Mouse (Mus musculus) ovary, postnatal 36 days (tissue): ENCODE results near the gene Fgfr2.

Experiments used
- DNase-seq: peaks from one replicate; pipeline ENCODE4 v3.0.0; 2022; ENCODE audit warnings: low spot score, mixed read lengths

Fgfr2 gene

DNA sequence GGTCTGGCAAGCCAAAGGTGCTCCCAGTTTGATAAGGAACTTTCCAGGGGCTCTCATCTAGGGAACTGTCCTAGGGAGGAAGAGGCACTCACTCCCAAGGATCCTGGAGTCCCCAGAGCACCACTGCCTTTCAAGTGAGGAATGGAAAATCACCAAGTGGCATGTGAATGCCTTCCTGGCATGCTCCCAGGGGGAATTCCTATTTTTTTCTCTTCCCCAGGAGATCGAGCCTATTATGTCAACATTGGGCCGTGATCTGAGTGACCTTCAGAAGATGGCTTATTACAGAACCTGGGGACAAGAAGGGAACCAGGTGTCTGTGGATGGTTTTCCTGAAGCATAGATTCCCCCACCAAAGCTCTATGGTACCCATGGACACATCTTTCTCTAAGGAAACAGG is 371.4 kb downstream of the Fgfr2 start:
- DNase-seq, result no peak

DNA sequence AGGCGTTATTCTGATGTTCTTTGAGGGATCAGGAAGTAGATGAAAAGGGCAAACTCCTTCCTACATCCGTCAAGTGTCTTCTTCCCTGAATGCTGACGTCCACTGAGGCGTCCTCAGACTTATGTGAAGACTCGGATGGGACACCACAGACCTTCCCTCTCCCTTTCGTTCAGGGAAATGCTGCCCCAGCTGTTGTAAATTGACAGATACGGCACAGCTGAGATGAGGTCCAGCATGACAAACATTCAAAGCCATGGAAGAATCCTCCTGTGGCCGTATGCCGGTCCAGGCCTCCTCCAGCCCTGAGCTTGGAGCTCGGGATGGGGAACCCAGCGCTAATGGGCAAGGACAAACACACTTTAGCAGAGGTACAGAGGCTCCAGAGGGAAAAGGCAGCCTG is 373.6 kb downstream of the Fgfr2 start:
- DNase-seq, result no peak

DNA sequence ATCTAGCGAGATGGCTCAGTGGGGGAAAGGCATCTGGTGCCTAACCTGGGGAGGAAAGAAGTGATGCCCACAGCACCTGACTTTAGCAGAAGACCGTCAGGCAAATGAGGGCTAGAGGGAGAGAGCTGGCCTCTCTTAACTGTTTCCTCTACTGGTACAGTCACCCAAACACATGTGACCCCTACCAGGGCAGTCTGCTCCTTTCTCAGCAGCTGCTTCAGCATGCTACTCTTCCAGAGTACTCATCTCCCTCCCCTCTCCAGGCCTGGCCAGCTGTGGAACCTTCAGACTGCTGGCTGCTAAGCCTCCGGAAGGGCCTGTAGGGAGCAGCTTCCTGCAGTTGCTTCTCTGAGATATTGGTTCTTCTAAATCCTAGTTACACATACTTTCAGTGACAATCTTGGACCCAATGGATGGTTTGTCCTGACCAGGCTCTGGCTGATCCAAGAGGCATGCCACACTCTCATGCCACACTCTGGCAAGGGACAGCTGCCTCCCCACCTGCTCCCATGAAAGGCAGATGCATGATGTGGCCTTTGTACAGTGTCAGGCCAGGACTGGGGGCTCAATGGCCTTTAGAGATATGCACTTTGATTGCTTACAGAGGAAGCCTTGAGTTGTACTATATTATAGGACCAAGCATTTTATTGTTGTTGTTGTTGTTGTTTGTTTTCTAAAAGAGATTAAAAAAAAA is 374.9 kb downstream of the Fgfr2 start:
- DNase-seq, result no peak

DNA sequence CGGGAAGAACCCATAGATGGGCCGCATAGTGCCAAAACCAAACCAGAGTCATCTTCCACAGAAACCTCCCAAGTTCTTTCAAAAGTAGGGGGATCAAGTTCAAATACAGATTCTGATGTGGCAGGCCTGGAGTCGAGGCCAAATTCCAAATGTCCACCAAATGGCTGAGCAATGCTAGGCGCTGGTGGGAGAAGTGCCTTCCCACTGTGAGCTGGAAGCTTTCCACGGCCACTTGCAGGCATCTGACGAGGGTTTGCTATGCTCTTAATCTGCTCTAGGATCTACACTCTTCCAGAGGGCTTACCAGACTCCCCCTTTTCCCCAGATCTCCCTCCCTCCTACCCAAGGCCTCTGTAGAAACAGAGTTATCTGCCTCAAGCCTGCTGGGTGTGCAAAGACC is 376.1 kb downstream of the Fgfr2 start:
- no peak for DNase-seq

DNA sequence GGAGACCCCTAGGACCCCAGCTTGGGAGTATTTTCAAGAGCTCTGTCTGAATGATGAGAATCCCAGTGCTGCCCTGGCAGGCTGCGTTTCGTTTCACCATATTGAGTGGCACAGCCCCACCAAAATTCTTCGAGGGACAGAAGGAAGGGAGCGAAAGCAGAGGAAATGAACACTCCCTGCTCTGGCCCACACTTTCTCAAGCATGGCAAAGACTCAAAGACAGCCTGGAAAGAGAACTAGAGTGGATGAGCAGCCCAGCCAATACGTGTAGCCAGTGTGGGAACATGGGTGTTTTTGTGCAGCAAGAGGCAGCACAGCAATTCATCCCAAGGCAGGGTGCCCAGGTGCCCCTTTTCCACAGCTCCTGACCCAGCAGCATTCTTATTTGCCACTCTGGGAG is 380.2 kb downstream of the Fgfr2 start:
- no peak for DNase-seq

DNA sequence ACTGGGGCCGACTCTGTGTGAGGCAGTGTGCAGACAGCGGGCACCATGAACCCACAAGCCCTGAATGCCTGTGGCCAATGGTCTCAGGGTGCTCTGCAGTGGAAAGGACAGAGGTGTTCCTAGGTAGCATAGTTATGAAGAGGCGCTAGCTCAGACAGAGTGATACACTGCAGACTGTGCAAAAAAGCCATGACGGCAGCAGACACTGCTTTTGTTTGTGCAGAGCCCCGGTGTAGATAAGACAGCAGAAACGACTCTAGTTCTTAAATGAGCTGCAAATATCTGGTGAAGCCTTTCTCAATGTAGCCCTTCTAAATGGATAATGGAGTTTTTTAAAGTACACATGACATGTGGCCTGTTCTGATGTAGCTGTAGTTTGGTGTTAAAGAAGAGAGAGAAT is 383.3 kb downstream of the Fgfr2 start:
- no peak for DNase-seq

DNA sequence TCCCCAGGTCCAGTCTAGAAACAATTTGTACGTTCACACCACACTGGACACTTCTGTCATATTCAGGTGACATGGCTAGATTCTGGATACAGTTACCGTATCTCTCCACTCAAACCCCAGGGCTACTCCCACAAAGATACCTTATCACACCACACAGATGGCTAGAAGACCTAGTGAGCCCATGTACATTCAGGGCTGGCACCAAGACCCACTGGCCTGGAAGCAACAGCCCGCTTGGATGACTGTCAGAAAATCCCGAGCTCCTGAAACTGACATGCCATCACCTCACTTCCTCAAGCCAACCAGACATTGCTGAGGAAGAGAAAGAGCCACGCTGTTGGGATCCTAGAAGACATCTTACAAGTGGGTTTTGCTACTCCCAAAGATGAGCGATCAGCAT is 384.3 kb downstream of the Fgfr2 start:
- DNase-seq, result no peak

DNA sequence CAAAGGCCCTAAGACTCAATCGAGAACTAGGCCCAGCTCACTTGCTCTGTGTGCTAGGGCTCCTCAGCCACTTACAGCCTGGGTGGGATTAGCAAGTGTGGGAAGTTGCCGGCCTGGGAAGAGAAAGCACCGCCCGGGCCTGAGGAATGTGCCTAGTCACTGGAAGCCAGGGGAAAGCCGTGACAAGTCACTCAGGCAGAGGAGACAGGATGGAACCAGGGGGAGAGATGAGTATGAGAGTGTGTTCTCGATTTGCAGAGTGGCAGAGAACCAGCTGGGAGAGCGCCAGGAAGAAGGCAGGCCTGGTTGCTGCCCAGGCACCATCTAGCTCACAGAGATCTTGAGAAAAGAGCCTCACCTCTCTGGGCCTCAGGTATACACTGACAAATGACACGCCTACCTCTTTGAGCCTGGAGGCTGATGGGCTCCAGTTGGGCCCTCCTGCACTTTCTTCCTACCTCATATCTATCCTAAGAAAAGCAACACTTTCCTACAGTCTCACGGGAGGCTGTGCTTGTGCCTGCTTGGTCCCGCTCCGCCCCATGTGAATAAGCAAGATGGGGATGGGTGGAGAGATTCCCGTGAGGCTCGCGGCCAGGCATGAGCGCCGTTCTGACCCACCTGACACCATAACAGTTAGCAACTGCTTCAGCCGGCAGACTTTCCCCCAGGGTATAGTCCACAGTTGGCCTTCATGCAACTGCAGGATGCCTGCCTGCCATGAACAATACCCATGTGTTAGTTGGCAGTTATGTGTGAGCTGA is 386.9 kb downstream of the Fgfr2 start:
- DNase-seq, result peak; percentile 47

DNA sequence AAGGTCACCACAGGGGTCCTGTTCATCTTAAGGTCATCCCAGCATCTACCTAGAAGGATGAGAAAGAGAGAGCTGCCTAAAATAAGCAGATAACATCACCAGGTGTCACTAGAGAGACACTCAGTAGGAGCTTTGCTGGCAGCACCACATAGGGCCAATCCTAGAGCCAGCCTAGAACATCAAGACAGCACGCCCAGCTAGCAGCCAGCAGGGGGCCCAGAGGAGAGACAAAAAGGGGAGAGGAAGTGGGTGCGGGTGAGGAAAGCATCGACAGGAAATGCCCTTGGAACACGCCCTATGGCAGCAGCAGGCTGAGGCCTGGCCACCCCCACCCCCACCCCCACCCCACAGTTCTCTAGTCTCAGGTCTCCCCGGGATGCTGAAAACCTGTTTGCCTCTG is 388.0 kb downstream of the Fgfr2 start:
- DNase-seq, result peak; percentile 44

DNA sequence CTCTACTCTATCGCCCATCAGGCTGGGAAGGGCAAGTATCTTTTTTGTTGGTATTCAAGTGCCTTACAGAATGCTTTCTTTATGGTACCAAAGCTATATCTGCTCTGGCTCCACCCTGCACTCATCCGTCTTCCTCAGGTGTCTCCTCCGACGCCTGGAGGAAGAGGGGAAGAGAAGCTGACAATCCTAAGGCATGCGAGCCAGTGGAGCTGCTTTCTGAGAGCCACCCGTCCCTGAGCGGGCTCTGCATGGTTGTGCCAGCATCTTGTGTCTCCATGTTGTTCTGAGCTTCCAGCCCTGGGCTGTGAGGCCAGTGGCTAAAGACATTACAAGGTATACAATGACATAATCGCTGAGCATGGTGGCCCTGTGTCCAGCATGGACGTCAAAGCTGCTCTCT is 388.9 kb downstream of the Fgfr2 start:
- DNase-seq, result no peak

DNA sequence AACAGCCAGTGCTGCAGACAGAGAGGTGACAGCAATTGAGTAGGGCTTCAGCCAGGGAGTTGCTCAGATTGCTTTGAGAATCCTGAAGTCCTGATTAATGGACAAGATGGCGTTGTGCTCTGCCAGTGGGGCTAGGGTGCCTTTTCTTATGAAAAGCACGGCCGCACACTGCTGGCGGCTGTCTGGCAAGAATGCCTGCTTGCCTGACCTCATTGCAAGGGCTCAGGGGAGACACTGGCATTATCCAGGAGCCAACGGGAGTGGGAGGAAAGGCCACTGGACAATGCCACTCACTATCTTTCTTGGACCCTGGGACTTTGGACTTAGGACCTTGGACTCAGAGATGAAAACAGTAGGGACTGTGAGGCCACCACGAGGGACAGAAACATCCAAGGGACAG is 389.6 kb downstream of the Fgfr2 start:
- peak; percentile 44 for DNase-seq

DNA sequence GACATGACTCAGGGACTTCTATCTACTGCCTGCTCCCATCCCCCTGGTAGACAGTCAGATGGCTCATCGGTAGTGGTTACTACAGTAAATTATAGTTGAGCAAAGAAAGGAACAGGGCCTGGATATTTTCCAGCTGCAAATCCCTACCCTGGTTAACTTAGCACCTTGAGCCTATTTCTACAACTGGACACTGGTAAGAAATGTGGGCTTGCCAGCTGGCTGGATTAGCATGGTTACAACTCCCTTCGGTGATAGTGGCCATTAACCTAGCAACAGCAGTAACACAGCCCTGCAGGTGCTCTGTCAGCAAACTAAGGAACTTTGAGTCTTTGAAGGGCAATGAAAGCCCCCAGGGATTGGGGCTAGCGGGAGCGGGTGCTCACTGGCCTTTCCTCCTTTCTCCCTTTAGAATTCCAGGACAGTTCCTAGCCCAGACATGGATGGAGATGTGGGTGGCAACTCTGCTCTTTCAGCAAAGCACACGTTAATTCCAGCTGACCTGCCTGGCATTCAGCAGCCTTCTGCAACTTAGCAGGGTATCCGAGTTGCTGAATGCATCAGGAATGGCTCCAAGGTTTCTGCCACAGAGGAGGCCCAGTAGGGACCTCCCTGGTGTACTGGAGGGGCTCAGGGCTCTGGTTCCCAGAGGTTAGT is 390.9 kb downstream of the Fgfr2 start:
- DNase-seq, result no peak

DNA sequence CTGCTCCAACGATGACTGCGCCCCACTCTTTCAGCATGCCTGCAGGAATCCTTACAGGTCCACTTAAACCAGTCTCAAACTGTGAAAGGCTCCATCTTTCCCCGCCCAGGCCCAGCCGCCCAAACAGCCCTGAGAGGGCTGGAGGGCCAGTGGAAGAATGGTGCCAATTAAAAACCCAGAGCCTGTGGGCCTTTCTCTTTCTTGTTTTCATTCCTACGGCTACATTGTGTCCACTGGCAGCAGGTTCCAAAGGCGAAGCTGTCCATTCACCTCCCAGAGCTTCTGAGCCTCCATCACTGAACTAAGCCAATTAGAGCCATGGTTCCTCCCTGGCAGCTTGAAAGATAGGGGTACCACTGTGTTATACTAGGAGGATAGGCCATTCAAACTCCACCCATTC is 391.6 kb downstream of the Fgfr2 start:
- no peak for DNase-seq

DNA sequence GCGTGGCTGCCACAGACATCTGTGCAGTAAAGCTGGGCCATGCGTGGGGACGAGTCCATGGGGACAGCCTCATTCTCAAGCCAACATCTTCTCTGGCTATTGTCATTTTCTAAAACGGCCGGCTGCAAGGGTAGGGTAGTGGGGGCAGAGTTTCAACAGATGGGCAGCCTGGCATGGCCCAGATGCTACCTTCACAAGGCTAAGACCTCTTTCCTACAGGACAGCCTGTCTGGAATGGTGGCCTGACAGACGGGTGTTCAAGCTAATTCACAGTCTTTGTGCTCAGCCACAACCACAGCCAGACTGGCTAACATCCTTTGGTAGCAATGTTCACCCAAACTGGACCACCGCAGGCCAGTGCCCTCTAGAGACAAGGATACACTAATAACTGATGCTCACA is 392.6 kb downstream of the Fgfr2 start:
- DNase-seq, result no peak

DNA sequence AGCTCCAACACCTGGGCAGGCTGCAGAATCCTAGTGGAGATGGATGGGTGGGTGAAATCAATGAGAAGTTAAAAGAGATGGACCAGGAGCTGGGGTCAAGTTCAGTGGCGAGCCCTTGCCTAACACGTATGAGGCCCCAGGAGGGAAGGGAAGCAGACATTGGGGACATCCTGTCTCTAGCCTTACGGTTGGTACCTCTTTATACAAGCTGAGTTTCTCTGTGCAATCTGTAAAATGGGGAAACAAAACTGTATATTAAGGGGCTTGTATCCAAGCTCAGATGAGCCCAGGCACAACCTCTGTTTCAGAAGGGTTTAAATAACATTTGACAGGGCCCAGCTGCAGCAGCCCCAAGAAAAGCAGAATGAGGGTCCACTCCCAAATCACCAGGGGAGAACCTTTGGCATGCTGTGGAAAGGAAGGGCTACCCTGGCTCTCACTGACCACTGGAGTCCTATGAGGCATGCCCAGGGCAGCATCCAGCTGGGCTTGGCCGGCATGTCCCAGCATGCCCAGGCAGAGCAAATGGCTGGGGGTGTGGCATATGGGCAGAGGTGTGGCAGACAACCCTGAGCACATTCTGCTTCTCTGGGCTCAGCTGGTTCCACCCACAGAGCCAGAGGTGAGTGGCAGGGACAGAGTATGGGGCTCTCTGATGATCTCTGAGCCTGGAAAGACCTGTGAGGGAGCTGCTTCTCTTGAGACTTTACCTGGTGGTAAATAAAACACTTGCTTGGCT is 393.9 kb downstream of the Fgfr2 start:
- DNase-seq, result peak; percentile 32

DNA sequence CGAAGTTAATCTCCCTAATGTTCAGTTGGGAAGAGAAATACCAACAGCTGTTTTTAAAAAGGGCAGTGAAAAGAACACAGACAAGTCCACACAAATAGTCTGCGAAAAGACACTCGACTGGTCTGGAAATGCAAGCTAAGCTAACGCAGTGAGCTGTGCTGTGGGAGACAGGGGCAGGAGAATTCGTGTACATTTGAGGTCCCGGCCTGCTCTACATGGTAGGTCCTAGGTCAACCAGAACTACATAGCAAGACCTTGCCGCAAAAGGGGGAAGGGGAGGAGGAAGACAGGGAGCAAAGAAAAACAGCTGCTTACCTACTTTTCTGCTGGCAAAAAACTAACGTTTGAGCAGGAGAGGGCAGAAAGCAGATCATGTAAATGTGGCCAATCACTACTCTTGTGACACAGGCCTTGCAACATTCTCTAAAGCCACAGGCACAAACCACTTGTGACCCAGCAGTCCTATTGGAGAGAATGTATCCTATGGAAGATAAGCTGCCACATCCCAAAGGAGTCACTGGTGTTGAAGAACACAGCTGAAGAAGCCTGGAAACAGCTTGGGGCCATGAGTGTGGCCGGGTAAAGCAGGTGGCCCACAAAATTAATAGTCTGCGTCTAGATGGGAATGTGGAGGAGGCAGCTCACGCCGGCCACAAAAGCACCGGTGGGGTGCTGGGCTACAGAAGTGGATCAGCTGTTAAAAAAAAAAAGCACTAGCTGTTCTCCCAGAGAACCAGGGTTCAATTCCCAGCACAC is 396.9 kb downstream of the Fgfr2 start:
- no peak for DNase-seq

DNA sequence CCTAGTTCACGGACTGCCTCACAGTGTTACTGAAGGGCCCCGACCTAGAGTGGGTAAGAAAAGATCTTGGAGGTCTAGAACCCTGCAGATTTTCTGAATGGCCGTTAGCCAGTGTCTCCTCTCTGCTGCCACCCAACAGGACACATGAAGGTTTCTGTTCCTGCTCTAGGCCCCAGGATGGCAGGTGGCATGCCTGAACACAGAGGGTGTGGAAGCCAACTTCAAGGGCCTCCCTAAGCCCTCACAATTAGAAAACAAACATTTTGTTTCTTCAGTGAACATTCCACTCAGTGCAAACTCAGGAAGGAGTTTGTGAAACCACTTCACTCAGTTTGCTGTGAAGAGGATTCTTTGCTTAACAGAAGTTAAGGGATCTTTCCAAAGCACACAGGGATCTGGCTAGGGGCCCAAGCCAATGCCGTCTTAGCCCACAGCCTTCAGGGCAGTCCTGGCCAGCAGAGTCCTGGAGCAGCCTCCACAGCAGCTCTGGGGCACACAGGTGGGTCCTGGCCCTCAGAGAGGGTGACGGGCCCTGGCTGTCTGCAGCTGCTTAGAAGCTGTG is 398.6 kb downstream of the Fgfr2 start:
- no peak for DNase-seq

DNA sequence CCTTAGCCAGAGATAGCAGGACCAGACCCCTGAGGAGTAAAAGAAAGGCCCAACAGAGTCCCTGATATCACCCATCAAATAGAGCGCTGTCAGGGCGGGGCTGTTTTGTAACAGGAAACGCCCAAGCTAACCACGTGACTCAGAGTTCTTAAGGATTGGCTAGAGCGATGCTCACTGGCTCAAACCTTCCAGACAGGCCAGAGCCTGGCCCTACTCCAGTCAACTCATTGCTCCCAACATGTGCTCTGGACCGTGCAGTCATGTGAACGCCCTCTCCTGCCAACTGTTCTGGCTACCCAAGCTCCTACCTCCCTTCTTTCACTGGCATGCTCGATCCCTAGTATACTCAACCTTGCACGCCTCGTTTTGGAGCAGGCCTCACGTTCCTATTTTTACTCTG is 399.2 kb downstream of the Fgfr2 start:
- DNase-seq, result peak; percentile 60

DNA sequence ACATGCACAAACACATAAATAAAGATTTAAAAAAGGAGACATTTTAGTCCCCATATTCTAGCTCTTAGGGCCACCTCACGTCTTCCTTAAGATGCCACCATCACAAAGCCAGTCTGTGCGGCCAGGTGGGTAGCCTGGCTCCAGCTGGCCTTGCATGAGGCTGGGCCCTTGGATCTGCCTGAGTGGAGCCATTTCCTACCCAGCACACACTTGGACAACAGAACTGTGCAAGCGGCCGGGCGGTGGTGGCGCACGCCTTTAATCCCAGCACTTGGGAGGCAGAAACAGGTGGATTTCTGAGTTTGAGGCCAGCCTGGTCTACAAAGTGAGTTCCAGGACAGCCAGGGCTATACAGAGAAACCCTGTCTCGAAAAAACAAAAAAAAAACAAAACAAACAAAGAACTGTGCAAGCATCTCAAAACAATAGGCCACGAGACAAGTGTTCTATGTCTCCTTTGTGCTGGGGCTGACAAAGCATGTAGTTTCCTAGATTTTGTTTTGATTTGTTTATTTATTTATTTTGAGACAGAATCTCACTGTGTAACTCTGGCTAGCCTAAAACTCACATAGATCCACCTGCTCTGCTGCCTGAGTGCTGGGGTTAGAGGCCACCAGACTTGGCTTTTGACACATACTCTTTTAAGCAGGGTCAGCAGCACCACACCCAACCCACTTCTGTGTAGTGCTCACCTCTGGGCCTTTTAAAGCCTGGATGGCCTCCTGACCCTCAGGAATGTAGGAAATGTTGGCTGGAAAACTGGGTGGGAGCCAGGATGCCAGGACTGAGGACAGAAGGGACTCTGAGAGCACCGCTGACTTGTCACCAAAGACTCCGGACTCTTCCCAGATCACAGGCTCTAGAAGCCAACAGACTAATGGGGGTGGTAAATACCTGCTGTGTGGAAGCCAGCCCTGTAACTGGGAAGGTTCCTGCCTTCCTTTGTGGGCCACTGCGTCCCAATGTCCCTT is 400.5 kb downstream of the Fgfr2 start:
- no peak for DNase-seq

DNA sequence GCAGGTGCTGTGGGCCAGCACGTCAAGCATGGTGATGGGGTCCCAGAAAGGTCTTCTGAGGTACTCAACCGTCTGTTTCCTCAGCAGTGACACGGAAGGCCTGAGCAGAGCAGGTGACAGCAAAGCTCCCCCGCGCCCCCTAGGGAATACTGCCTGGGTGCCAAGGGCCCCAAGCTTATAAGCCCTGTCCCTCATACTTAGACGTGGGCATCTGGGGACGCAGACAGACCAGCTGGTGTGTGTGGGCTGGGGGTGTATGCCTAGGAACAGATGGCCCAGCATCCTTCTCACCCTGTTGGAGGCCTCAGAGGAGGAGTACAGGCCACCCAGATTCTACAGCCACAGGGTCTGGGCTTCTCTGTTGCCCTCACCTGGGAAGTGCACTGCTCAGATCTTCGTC is 402.6 kb downstream of the Fgfr2 start:
- DNase-seq, result no peak
